9 mouse cellular contexts compared by ENCODE assay signal in genomic region chr16:91068969-91069368, GRCm38 (mm10). TPM values are rescaled to one million over a fixed set of nuclear protein-coding genes. Genes with fewer than 3 reads are reported as not detected.
A peak's percentile ranks its signal among the peaks of the same experiment; 100 is the strongest.
DNase-seq lines count a peak whose midpoint lies in the region; ATAC-seq and TF ChIP-seq lines count a peak whose summit lies in the region.
"Had no signal": no experiment of that assay in that cellular context is flagged by ENCODE, and none has a peak within 500 bp of the region (broad histone marks: within the 10 kb centered on the region; RNA-seq: fewer than 3 reads in every experiment).

No protein-coding gene starts in this region.

- H3K27me3 ChIP-seq in kidney, embryonic 15.5 days, result peaks cover 45% of the 10 kb centered on the region
- no peaks in the 10 kb centered on the region for H3K27me3 ChIP-seq in heart, postnatal 0 days (ENCODE audit: control insufficient read depth, insufficient read depth, low read length)
- H3K27me3 ChIP-seq in midbrain, embryonic 16.5 days (ENCODE audit: control insufficient read depth, insufficient read depth, low read depth, low read length), result no peaks in the 10 kb centered on the region
- H3K27me3 ChIP-seq in liver, postnatal 0 days (ENCODE audit: insufficient read depth, low read length), result no peaks in the 10 kb centered on the region

- H3K4me3 ChIP-seq in kidney, embryonic 15.5 days (replicated peaks), result no peak overlapping the region
- H3K4me3 ChIP-seq in heart, postnatal 0 days (ENCODE audit: low read depth, low read length), result no peak overlapping the region
- no peak overlapping the region for H3K4me3 ChIP-seq in midbrain, embryonic 16.5 days (ENCODE audit: low read depth, low read length)
- H3K4me3 ChIP-seq in liver, postnatal 0 days (ENCODE audit: low read depth, low read length), result no peak overlapping the region
- H3K4me3 ChIP-seq: erythroblast, embryonic 14.5 days had no signal

- 31% methylated on average over 12 of the region's 12 CpGs for WGBS in kidney, embryonic 15.5 days
- 23% methylated on average over 12 of the region's 12 CpGs for WGBS in heart, postnatal 0 days
- 12% methylated on average over 12 of the region's 12 CpGs for WGBS in midbrain, embryonic 16.5 days
- 37% methylated on average over 12 of the region's 12 CpGs for WGBS in liver, postnatal 0 days (ENCODE audit: insufficient replicate concordance)

- no peak for TF ChIP-seq EP300 in heart, postnatal 0 days (IDR thresholded peaks at IDR 0.05; ENCODE audit: low read depth)
- no peak for TF ChIP-seq EP300 in liver, postnatal 0 days (IDR thresholded peaks at IDR 0.05; ENCODE audit: low read depth)

- H3K27ac ChIP-seq in kidney, embryonic 15.5 days, result no peak overlapping the region
- H3K27ac ChIP-seq in heart, postnatal 0 days (ENCODE audit: low read depth), result no peak overlapping the region
- peak overlapping the region; percentile 29; the same call in 1 of the 2 replicates for H3K27ac ChIP-seq in midbrain, embryonic 16.5 days (ENCODE audit: low read length)
- no peak overlapping the region for H3K27ac ChIP-seq in liver, postnatal 0 days (ENCODE audit: low read depth)

- H3K9ac ChIP-seq in kidney, embryonic 15.5 days, result no peak overlapping the region
- H3K9ac ChIP-seq in heart, postnatal 0 days (replicated peaks; ENCODE audit: low read depth, low read length), result no peak overlapping the region
- peak overlapping the region; percentile 16; the same call in 1 of the 2 replicates for H3K9ac ChIP-seq in midbrain, embryonic 16.5 days (ENCODE audit: low read depth, low read length)
- no peak overlapping the region for H3K9ac ChIP-seq in liver, postnatal 0 days (replicated peaks)

- H3K4me1 ChIP-seq in kidney, embryonic 15.5 days, result no peaks in the 10 kb centered on the region
- no peaks in the 10 kb centered on the region for H3K4me1 ChIP-seq in heart, postnatal 0 days (ENCODE audit: control insufficient read depth, insufficient read depth)
- H3K4me1 ChIP-seq in midbrain, embryonic 16.5 days (ENCODE audit: control insufficient read depth, insufficient read depth, low read length), result peaks cover 7% of the 10 kb centered on the region
- H3K4me1 ChIP-seq in liver, postnatal 0 days (ENCODE audit: insufficient read depth), result no peaks in the 10 kb centered on the region

- DNase-seq in kidney, adult 18-20 months, result no peak
- DNase-seq in heart, postnatal 0 days (ENCODE audit: low spot score), result peak; percentile 23
- DNase-seq in liver, postnatal 0 days, result no peak
- no peak for DNase-seq in frontal cortex, postnatal 10 days (ENCODE audit: low spot score in 2 of 2)

- H3K4me2 ChIP-seq in kidney, embryonic 15.5 days, result peak overlapping the region; percentile 4; the same call in 1 of the 2 replicates
- peak overlapping the region; percentile 10; the same call in 1 of the 2 replicates for H3K4me2 ChIP-seq in heart, postnatal 0 days (ENCODE audit: low read depth, low read length)
- H3K4me2 ChIP-seq in midbrain, embryonic 16.5 days (ENCODE audit: low read length), result peak overlapping the region; percentile 43
- H3K4me2 ChIP-seq in liver, postnatal 0 days (ENCODE audit: low read depth, low read length), result no peak overlapping the region

- H3K36me3 ChIP-seq in kidney, embryonic 15.5 days, result no peaks in the 10 kb centered on the region
- H3K36me3 ChIP-seq in heart, postnatal 0 days (replicated peaks; ENCODE audit: control insufficient read depth, insufficient read depth, low read length), result no peaks in the 10 kb centered on the region
- H3K36me3 ChIP-seq in midbrain, embryonic 16.5 days (ENCODE audit: control insufficient read depth, insufficient read depth, low read length), result no peaks in the 10 kb centered on the region
- H3K36me3 ChIP-seq in liver, postnatal 0 days (replicated peaks; ENCODE audit: insufficient read depth, low read length), result no peaks in the 10 kb centered on the region

- no peak for ATAC-seq in kidney, embryonic 15.5 days (replicated peaks; ENCODE audit: low FRiP score)
- ATAC-seq in common myeloid progenitor, adult 5-6 weeks (replicated peaks; ENCODE audit: low read depth, poor library complexity, severe bottlenecking), result 0 out of 2 replicates have a peak, but pooled peaks have one; percentile 13
- ATAC-seq in heart, postnatal 0 days (ENCODE audit: insufficient read depth, low read depth), result no peak
- peak; percentile 36; the same call in 1 of the 2 replicates for ATAC-seq in midbrain, embryonic 16.5 days
- no peak for ATAC-seq in liver, postnatal 0 days
- ATAC-seq in granulocyte monocyte progenitor cell, adult 5-6 weeks (replicated peaks; ENCODE audit: poor library complexity, severe bottlenecking), result no peak

- H3K9me3 ChIP-seq in kidney, embryonic 15.5 days (replicated peaks), result no peaks in the 10 kb centered on the region
- H3K9me3 ChIP-seq in heart, postnatal 0 days (replicated peaks; ENCODE audit: control insufficient read depth, low read length), result no peaks in the 10 kb centered on the region
- no peaks in the 10 kb centered on the region for H3K9me3 ChIP-seq in midbrain, embryonic 16.5 days (replicated peaks; ENCODE audit: control insufficient read depth, low read length, poor library complexity, severe bottlenecking)
- no peaks in the 10 kb centered on the region for H3K9me3 ChIP-seq in liver, postnatal 0 days (ENCODE audit: low read length)

- TF ChIP-seq CTCF in heart, postnatal 0 days (IDR thresholded peaks at IDR 0.05; ENCODE audit: low read depth), result no peak
- no peak for TF ChIP-seq CTCF in liver, postnatal 0 days (IDR thresholded peaks at IDR 0.05; ENCODE audit: low read depth)

RNA-seq across cellular contexts. Expression of gene Paxbp1, which starts 24.6 kb away (rescaled TPM):
- polyA plus RNA-seq in kidney, embryonic 15.5 days (2015; fragmentation: Nextera tagmentation; extraction: Ambion mirVana), result 52.8 and 55.7 TPM in 2 replicates
- 82.4 and 88.2 TPM in 2 replicates for total RNA-seq in common myeloid progenitor, adult 5-6 weeks (2017)
- 30.6 and 33.8 TPM in 2 replicates for total RNA-seq in heart, postnatal 0 days (2014; rRNA removed; ENCODE audit: low replicate concordance)
- polyA plus RNA-seq in heart, postnatal 0 days (2015; fragmentation: Nextera tagmentation; extraction: Ambion mirVana), result 18.8 and 19.0 TPM in 2 replicates
- polyA plus RNA-seq in midbrain, embryonic 16.5 days (2015; fragmentation: Nextera tagmentation; extraction: Ambion mirVana), result 72.3 and 84.0 TPM in 2 replicates
- polyA plus RNA-seq in liver, postnatal 0 days (2015; fragmentation: Nextera tagmentation; extraction: Ambion mirVana), result 10.3 and 10.9 TPM in 2 replicates
- 77.7 and 114 TPM in 2 replicates for total RNA-seq in granulocyte monocyte progenitor cell, adult 5-6 weeks (2014; fragmentation: Nextera tagmentation)
- 77.8 and 112 TPM in 2 replicates for total RNA-seq in granulocyte monocyte progenitor cell, adult 5-6 weeks (2017)

RNA-seq across cellular contexts. Expression of gene 4932438H23Rik, which starts 26.0 kb away (rescaled TPM):
- polyA plus RNA-seq in kidney, embryonic 15.5 days (2015; fragmentation: Nextera tagmentation; extraction: Ambion mirVana), result 0.08 TPM in 2 replicates
- total RNA-seq in common myeloid progenitor, adult 5-6 weeks (2017), result not detected in 2 replicates
- 0.11 TPM in 1 of 2 replicates, not detected in the other for total RNA-seq in heart, postnatal 0 days (2014; rRNA removed; ENCODE audit: low replicate concordance)
- polyA plus RNA-seq in heart, postnatal 0 days (2015; fragmentation: Nextera tagmentation; extraction: Ambion mirVana), result 0.05 and 0.14 TPM in 2 replicates
- polyA plus RNA-seq in midbrain, embryonic 16.5 days (2015; fragmentation: Nextera tagmentation; extraction: Ambion mirVana), result 0.87 TPM in 2 replicates
- 0.05 TPM in 1 of 2 replicates, not detected in the other for polyA plus RNA-seq in liver, postnatal 0 days (2015; fragmentation: Nextera tagmentation; extraction: Ambion mirVana)
- not detected in 2 replicates for total RNA-seq in granulocyte monocyte progenitor cell, adult 5-6 weeks (2014; fragmentation: Nextera tagmentation)
- total RNA-seq in granulocyte monocyte progenitor cell, adult 5-6 weeks (2017), result 0.88 TPM in 1 of 2 replicates, not detected in the other
- polyA plus RNA-seq: erythroblast, embryonic 14.5 days had no signal

RNA-seq across cellular contexts. Expression of gene Synj1, which starts 57.9 kb away (rescaled TPM):
- 13.0 and 14.4 TPM in 2 replicates for polyA plus RNA-seq in kidney, embryonic 15.5 days (2015; fragmentation: Nextera tagmentation; extraction: Ambion mirVana)
- total RNA-seq in common myeloid progenitor, adult 5-6 weeks (2017), result 27.1 and 40.4 TPM in 2 replicates
- total RNA-seq in heart, postnatal 0 days (2014; rRNA removed; ENCODE audit: low replicate concordance), result 11.8 and 19.3 TPM in 2 replicates
- polyA plus RNA-seq in heart, postnatal 0 days (2015; fragmentation: Nextera tagmentation; extraction: Ambion mirVana), result 6.6 and 8.5 TPM in 2 replicates
- polyA plus RNA-seq in midbrain, embryonic 16.5 days (2015; fragmentation: Nextera tagmentation; extraction: Ambion mirVana), result 52.1 and 55.7 TPM in 2 replicates
- polyA plus RNA-seq in liver, postnatal 0 days (2015; fragmentation: Nextera tagmentation; extraction: Ambion mirVana), result 8.2 and 8.6 TPM in 2 replicates
- total RNA-seq in granulocyte monocyte progenitor cell, adult 5-6 weeks (2014; fragmentation: Nextera tagmentation), result 35.8 and 46.0 TPM in 2 replicates
- 23.8 and 25.2 TPM in 2 replicates for total RNA-seq in granulocyte monocyte progenitor cell, adult 5-6 weeks (2017)

Comparison
In these comparisons a context has a peak if more than half of its experiments do, and no peak if none do; other contexts are left out.
1. ATAC-seq: peak in common myeloid progenitor, adult 5-6 weeks (single experiment) and midbrain, embryonic 16.5 days (single experiment); none in kidney, embryonic 15.5 days (single experiment), heart, postnatal 0 days (single experiment), liver, postnatal 0 days (single experiment) and granulocyte monocyte progenitor cell, adult 5-6 weeks (single experiment).